Mouse (Mus musculus) cerebellum, postnatal 36 days (tissue): Measurements from ENCODE around the gene Sp7.
"Not testable (repeated sequence)": the region's sequence is repeated elsewhere in the genome, so short reads cannot be mapped to it uniquely, and the experiment has no call there.

ENCODE experiments used
- DNase-seq, 2 experiments: peaks; one replicate each; pipeline ENCODE4 v3.0.0; 2021 to 2022; ENCODE audit warnings: mixed read lengths in 2 of 2

Sp7 gene

DNA sequence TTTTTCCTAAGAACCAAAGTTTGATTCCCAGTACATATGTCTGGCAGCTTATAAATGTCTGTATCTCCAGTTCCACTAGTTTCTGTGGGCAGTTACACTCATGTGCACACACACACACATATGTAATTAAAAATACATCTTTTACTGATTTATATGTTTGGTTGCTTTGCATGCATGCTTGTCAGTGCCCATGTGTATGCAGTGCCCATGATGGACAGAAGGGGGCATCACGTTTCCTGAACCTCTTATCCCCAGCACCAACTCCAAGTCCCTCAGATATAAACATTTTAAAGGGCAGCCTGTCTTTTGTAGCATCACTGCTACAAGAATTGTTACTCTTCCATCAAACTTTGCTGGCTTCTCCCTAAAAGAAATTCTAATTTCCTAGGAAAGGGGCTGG lies 25.4 kb downstream of the Sp7 start:
- DNase-seq = peak; percentile 31

- no peak for DNase-seq
Measured at GRCm38 (mm10) chr15:102339612-102340011, 27.4 kb downstream of the Sp7 start.

GRCm38 (mm10) chr15:102336946-102337345 lies 30.0 kb downstream of the Sp7 start:
- no peak for DNase-seq

DNA sequence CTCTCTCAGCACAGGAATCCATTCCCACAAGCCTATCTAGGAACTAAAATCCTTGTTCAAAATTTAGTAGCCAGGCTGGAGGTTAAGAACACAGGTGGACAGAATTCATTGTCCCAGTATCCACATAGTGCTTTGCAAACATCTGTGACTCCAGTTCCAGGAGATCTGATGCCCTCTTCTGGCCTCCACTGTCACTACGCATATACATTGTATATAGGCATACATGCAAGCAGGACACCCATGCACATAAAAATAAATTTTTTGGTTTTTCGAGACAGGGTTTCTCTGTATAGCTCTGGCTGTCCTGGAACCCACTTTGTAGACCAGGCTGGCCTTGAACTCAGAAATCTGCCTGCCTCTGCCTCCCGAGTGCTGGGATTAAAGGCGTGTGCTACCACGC lies 31.1 kb downstream of the Sp7 start:
- DNase-seq = not testable (repeated sequence)

- no peak for DNase-seq
Measured at GRCm38 (mm10) chr15:102335254-102335653, 31.7 kb downstream of the Sp7 start.

DNA sequence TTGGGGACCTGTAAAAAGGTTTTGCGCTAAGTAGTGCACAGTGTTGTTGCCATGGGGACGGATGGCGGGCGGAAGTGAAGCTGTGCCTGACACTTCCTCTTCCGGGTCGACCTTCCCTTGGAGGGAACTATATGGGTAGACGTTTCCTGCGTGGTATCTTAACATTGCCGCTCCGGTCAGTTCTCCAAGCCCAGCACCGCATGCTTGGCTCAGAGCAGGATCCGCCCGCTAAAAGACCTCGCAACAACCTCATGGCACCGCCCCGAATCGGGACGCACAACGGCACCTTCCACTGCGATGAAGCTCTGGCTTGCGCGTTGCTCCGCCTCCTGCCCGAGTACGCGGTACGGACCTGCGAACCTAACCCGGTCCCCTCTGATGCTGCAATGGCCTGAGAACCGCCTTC lies 35.4 kb downstream of the Sp7 start, which contains the start of gene Myg1:
TSS of gene Myg1 (plus strand) at position 100 of the 406 bp plus-strand sequence.
- peak; percentile 78 to 80 for DNase-seq

GRCm38 (mm10) chr15:102326892-102327291 lies 40.1 kb downstream of the Sp7 start:
- no peak for DNase-seq

DNA sequence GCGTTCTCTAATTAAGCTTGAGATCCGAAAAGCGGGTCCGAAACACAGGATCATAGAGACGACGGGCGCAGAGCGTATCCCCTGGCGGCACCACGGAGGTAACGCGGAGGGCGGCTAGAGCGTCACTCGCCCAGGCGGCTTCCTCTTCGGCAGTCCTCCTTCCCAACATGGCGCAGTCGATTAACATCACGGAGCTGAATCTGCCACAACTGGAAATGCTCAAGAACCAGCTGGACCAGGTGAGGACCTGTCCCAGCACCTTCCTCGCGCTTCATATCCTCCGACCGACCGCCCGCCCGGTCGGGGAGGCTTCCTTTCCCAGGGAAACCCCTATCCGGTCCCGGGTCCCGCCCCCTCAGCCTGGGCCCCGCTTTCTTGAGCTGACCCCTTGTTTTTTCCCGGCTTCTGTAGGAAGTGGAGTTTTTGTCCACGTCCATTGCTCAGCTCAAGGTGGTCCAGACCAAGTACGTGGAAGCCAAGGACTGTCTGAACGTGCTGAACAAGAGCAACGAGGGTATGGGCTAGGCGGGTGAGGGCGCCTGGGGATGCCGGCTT lies 40.9 kb downstream of the Sp7 start, which contains the start of gene Pfdn5:
TSS of gene Pfdn5 (plus strand) at position 95 of the 555 bp plus-strand sequence.
- DNase-seq = peak; percentile 85 to 86

GRCm38 (mm10) chr15:102324654-102325473 lies 42.1 kb downstream of the Sp7 start:
- peak in 1 of 2 experiments; percentile 29 for DNase-seq

DNA sequence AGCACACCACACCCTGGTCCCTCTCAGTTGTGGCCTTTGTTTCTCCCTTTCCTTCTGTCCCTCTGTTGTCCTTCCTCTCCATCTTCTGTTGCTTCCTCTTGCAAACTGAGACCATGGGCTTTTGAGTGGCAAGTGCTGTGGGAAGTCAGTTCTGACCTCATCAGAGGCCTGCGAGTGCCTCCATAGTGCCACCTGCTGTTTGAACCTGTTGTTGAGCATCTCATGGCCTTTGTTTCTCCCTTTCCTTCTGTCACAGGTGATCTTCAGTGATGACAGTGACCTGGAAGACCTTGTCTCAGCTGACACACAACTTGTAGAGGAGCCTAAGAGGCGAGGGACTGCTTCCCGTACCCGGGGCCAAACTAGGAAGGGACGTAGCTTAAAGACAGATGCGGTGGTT lies 50.7 kb downstream of the Sp7 start:
- peak; percentile 62 to 69 for DNase-seq

GRCm38 (mm10) chr15:102315292-102315691 lies 51.7 kb downstream of the Sp7 start:
- no peak for DNase-seq

- DNase-seq = no peak
Measured at GRCm38 (mm10) chr15:102311489-102311888, 55.5 kb downstream of the Sp7 start.

GRCm38 (mm10) chr15:102310074-102310845 lies 56.7 kb downstream of the Sp7 start:
- DNase-seq = no peak

DNA sequence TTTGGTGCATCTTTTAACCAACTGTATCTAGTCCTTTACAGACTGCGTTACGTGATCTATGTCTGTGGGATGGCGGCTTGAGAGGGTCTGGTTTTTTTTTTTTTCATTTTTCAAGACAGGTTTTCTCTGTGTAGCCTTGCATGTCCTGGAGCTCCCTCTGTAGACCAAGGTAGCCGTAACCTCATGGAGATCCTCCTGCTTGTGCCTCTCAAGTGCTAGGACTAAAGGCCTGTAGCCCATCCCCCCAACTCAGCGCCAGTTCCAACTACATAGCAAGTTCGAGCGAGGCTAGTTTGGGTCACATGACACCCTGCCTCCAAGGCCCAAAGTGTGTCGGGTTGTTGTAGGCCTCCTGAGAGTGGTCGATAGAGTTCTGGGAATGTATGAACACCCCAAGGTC lies 58.3 kb downstream of the Sp7 start:
- DNase-seq = no peak
